Mouse (Mus musculus) cerebellum, adult 2 months (tissue): Measurements from ENCODE around the gene Orc5. TPM values are rescaled to one million over a fixed set of nuclear protein-coding genes. Genes with fewer than 3 reads are reported as not detected.

Experiments
- DNase-seq, 2 experiments: peaks; one replicate each; pipeline ENCODE4 v3.0.0; 2021
- H3K27ac ChIP-seq: fragments of 200-500 bp; 2 replicates; pipeline ENCODE4 v1.5.1; 2012; ENCODE audit warnings: low read length, control low read depth, inconsistent platforms; ENCODE audit not compliant: insufficient read depth
- H3K27me3 ChIP-seq: fragments of 200-500 bp; 2 replicates; pipeline ENCODE4 v1.6.1; 2012; ENCODE audit warnings: inconsistent platforms, mild to moderate bottlenecking, low read length, moderate library complexity; ENCODE audit not compliant: control insufficient read depth, insufficient read depth
- H3K4me1 ChIP-seq: fragments of 200-500 bp; 2 replicates; pipeline ENCODE4 v1.6.1; 2011; ENCODE audit warnings: low read length; ENCODE audit not compliant: control insufficient read depth, insufficient read depth
- H3K4me3 ChIP-seq: fragments of 200-500 bp; replicated peaks from 2 replicates; pipeline ENCODE3; 2011; ENCODE audit warnings: mild to moderate bottlenecking, low read depth, low read length, control low read depth; ENCODE audit not compliant: insufficient read depth
- CTCF ChIP-seq: fragments of 200-500 bp; IDR thresholded peaks from 2 replicates; pipeline ENCODE4 v1.5.1; 2011; ENCODE audit warnings: low read depth, mild to moderate bottlenecking, control low read depth, low read length, moderate library complexity, borderline replicate concordance; ENCODE audit not compliant: insufficient read depth
- POLR2A ChIP-seq: fragments of 200-500 bp; IDR thresholded peaks from 2 replicates; pipeline ENCODE4 v1.6.1; 2011; ENCODE audit warnings: low read length, control low read depth, borderline replicate concordance; ENCODE audit not compliant: insufficient read depth
- WGBS: fragments of 180-500 bp; shearing (Covaris S2); methylation state at CpG from one replicate; pipeline ENCODE4 v1.1.7; 2018; 5-methylcytosine and 5-hydroxymethylcytosine counted together
- polyA plus RNA-seq: library from polyadenylated mRNA; depleted of rRNA; stranded (reverse); fragments of >200 nt; gene quantifications from 2 replicates; pipeline ENCODE4 v1.2.3, GENCODE M21; 2012; rRNA removed

Orc5 gene
- polyA plus RNA-seq, 1 experiment = 9.7 TPM

DNA sequence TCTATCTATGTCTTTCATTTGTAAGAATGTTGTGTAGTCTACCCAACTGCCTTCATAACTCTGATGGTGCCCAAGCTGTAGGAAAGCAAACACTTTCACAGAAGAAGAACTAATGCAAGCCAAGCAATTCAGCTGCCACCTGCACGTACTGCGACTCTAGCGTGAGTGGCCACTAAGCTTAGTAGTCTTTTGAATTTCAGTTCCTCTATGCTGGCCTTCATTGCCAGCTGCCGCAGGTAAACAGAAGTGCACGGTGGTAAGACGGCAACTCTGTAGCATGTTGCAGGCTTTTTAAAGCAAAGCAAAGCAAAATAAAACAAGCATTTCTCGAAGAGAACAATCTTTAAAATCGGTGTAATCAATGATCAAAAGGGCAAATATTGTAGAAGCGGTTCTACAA lies 97.8 kb downstream of the Orc5 start:
- Histone ChIP-seq H3K27ac (no peak overlapping the region), H3K4me1 (no peaks in the 10 kb centered on the region), H3K27me3 (no peaks in the 10 kb centered on the region), H3K4me3 (no peak overlapping the region)
- no peak for TF ChIP-seq POLR2A
- TF ChIP-seq CTCF = no peak
- WGBS = 60% methylated on average over 9 of the region's 9 CpGs
- DNase-seq = no peak

DNA sequence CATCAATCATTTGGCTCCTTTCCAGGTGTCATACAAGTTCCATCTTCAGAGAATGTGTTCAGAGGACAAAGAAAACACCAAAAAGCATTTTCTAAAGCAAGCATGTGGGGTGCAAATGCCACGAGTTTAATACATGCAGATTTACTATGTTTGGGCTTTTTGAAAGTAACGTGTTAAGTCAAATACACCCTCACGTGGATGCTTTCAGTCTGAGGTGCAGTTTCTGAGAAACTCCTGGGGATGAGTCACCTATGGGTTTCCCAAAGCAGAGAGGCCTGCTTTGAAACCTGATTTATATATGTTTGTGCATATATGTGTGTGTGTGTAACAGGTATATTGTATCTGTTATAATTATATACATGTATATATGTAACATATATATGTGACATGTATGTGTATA lies 98.5 kb downstream of the Orc5 start:
- no peak for DNase-seq
- Histone ChIP-seq H3K27me3 (no peaks in the 10 kb centered on the region), H3K4me1 (no peaks in the 10 kb centered on the region), H3K4me3 (no peak overlapping the region), H3K27ac (no peak overlapping the region)
- 92% methylated on average over 3 of the region's 3 CpGs for WGBS
- TF ChIP-seq CTCF = no peak
- TF ChIP-seq POLR2A = no peak

DNA sequence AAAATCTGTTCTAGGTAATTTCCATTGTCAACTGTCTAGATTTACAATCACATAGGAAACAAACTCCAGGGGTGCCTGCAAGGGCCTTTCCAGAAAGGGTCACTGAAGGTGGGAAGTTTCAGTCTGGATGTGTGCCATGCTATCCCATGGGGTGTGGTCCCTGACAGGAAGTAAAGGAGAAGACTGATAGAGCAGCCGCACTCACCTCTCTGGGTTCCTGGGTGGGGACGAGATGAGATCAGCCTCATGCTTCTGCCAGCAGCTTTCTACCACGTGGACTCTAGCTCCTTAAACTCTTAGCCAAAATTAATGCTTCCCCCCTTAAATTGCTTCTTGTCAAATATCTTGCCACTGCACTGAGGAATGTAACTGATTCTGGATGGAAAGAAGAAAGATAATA lies 100.7 kb downstream of the Orc5 start:
- WGBS = 72% methylated on average over 3 of the region's 3 CpGs
- no peaks in the 10 kb centered on the region for H3K4me1 ChIP-seq
- H3K27ac ChIP-seq = no peak overlapping the region
- no peak for DNase-seq
- H3K4me3 ChIP-seq = no peak overlapping the region
- no peaks in the 10 kb centered on the region for H3K27me3 ChIP-seq
- no peak for TF ChIP-seq CTCF
- TF ChIP-seq POLR2A = no peak

Other genes with a start within 250 kb of the Orc5 start
- gene Reln, start 205.7 kb downstream of the Orc5 start, polyA plus RNA-seq = 184 and 204 TPM in 2 replicates
- gene Lhfpl3, start 195.6 kb upstream of the Orc5 start, polyA plus RNA-seq = 29.2 and 31.5 TPM in 2 replicates